Mouse (Mus musculus) brain, embryonic 18.5 days (tissue): Measurements from ENCODE around the gene Dll3.
A peak's percentile ranks its signal among the peaks of the same experiment; 100 is the strongest.

Source experiments
- DNase-seq: peaks from one replicate; pipeline ENCODE4 v3.0.0-alpha.2; 2012; ENCODE audit warnings: low read depth, low spot score

Gene Dll3

DNA sequence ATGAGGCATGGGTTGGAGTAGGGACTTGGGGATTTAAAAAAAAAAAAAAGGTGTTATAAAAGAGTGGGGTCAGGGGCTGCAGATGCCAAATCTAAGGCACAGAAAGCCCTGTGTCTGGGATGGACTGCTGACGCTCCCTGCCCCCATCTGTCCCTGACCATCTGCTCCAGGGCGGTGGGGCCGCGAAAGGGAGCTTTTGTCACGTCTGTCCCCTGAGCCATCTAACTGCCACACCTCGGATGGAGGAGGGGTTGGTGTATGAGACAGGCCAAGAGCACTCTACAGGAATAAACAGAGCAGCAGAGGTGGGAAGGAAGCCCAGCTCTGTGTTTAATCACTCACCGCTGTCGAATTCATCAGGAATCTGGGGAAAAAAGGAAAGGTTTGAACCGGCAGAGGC is 7.7 kb upstream of the Dll3 start:
- no peak for DNase-seq

DNA sequence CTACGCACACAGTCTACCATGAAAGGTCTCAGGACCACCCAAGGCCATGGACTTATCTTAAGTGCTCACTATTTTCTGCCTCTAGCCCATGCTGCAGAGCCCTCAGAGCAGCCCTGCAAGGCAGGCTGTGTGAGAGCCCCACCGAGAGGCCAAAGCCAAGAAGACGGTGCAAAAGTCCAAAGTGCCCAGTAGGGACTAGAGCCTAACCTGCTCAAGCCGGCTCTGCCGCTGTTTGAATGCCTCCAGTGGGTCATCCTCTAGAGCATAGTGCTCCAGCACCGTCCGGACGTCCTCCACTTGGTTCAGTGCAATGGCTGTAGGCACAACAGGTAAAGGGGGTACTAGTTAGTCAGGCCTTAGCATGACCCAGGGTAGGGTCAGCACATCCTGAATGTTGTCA is 4.2 kb upstream of the Dll3 start:
- no peak for DNase-seq

DNA sequence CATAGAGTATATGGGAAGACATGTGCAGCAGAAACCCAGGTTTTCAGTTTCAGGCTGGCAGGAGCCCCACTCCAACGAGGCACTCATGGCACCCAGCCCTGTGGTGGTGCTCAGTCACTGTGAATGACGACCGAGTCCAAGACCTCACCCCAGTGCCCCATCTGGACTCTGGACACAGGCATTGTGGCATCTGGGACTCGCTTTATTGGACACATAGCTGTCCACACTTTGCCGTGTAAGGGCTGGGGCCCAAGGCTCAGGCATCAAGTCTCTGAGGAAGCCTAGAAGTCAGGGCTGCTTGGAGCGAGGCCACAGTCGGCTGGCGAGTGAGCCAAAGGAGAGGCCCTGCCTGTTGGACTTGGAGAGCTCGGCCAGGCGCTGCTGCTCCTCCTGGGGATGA is 3.6 kb upstream of the Dll3 start:
- DNase-seq = no peak

DNA sequence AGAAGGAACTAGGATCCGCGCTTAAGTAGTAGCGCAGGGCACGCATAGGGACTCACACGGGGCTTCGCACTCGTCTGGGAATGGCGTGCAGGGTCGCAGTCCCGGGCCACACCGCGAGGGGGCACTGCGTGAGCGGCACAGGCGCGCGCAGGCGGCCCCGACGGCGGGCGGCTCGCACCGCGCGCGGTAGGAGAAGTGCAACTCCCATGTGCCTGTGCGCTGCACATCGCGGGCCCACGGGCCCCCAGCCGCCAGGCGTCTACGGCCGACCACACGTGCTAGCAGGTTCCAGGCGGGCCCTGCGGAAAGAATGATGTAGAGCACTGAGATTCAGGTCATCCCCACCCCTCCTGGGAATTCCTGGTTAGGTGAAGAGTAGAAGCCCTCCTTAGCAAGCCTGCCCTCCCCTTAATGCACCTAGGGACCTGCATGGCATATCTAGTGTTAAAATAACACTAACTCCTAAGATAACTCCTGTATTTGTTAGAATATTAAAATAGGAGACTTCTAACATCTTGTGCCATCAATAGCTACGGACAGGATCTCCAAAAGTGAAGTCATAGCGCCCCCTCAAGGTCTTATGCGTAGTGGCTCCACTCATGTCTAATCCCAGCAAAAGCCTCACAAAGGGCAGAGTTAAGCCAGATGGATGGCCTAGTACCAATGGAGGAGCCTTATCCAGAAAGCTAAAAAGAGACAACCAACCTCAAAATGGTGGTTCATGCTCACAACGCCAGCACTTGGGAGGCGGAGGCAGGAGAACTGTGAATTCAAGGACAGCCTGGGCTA is 3.0 kb downstream of the Dll3 start:
- no peak for DNase-seq

DNA sequence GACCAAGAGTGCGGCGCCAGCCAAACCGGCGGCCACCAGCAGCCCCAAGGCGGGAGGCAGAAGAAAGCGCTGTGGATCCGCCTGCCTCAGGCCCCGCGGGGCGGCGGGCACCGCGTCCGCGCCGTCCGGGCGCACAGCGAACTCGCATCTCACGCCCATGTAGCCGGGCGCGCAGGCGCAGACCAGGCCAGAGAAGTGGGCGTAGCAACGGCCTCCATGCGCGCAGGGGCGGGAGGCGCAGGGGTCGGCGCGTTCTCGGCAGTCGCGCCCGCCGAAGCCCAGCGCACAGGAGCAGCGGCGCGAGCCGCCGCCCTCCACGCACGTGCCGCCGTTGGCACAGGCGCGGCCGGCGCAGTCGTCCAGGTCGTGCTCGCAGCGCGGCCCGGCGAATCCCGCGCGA is 7.6 kb downstream of the Dll3 start:
- no peak for DNase-seq

DNA sequence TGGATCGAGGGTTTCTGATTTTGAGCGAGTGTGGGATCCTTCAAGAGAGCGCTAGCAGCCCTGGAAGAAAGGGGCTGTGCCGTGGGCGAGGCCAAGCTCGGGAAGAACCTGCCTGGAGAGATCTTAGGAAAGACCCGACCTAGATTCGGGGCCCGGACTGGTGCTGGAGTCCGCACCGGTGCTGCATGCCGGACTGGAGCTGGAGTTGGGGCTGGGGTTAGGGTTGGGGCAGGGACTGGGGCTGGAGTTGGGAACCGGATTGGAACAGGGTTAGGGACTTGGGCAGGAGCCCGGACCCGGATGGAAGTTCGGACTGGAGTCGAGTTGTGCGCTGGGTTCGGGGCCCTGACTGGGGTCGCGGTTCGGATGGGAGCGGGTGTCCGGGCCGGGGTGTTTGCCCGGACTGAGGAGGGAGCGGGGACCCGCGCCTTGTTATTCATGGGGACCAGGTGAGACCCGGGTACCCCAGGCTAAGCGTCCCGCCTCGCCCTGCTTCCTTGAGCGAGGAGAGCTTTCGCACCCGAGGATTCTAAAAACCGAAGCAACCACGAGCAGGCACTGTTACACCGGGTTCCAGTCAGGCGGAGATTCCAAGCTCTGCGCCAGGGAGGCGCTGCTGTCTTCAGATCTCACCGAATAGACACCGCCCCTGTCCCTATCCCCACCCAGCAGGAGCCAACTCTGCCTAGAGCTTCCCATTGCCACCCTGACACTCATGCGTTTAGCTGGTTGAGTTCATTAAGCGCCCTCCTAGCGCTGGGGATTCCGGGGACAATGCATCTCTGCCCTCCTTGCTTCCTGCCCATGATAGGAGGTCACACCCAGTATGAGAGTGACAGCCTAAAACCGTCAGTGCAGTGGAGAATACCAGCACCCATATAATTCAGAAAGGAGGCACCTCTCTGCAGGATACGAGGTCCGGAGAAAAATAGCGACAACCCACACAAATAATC is 11.1 kb downstream of the Dll3 start, which contains the start of gene Selenov:
Gene Selenov (minus strand): TSS at position 549 of the 953 bp plus-strand sequence.
- no peak for DNase-seq

DNA sequence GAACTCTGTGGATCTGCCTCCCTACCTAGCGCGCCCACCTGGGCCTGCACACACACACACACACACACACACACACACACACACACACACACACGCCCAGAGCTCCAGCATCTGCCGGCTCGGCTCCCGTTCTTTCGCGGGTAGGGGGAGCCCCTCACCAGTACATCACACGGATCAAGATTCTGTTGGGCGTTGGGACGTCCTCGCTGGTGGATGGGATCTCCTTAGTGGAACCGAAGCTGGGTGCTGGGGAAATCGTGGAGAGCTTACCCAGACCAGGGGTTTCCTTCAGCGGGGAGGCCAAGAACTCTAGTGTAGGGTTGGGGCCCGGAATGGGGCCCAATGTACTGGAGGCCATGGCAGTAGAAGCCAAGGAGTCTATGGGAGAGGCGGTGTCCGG is 11.9 kb downstream of the Dll3 start:
- DNase-seq = no peak

DNA sequence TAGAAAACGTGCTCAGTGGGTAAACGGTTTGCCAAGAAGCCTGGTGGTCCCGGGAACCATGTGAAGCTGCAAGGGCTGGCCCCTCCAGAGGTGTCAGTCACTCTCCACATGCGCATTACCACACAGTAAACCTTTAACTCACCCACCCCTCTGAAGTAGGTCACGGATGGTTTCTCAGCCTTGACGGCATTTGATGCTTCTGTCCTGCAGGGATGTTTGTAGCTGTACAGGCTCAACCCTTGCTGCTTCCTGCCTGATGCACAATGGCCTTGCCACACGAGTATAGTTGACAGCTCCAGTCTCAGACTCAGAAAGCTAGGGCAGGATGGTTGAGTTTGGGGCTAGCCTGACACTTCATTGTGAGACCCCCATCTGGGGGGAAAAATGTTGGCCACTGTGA is 21.4 kb downstream of the Dll3 start:
- no peak for DNase-seq

DNA sequence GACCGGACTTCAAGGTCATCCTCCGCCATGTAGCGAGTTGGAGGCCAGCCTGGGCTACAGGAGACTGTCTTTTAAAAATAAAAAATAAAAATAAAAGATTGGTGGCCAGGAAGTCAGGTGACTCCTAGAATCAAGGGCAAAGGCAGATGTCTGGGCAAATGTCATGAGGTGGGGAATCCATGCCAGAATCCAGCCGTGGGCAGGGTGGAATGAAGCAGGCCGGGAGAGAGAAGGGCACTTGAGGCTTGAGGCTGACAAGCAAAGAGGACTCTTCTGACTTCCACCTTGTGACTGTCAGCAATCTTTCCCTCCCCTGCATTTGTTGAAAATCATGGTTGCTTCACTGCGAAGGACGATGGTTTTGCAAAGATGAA is 23.8 kb downstream of the Dll3 start:
- no peak for DNase-seq

DNA sequence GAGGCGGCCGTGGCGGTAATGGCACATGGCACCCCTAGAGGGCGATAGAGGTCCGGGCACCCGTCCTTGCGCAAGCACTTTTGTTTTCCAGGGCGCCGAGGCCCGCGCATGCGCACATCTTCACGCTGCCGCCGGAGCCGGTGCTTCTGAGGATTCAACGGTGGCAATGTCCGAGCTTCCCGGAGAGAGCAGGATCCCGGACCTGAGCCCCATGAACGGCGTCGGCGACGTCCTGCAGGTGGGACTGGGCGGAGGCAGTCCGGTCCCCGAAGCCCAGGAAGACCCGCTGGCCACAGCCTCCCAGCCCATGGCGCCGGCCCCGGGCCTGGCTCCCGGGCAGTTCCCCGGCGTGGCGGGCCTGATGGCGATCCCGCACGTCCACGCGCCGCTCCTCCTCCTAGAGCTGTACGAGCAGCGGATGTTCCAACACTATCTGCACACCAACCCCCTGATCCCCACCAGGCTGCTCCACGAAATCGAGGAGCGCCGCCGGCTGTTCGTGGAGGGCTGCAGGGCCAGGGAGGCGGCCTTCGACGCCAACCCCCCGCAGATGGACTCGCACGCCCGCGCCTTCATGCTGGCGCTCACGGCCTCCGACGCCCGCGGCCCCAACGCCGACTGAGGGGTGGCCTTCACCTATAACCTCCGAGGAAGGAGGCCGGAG is 24.3 kb downstream of the Dll3 start, which contains the start of gene Eid2b:
Gene Eid2b (plus strand): TSS at position 125 of the 664 bp plus-strand sequence.
- DNase-seq = peak; percentile 78

DNA sequence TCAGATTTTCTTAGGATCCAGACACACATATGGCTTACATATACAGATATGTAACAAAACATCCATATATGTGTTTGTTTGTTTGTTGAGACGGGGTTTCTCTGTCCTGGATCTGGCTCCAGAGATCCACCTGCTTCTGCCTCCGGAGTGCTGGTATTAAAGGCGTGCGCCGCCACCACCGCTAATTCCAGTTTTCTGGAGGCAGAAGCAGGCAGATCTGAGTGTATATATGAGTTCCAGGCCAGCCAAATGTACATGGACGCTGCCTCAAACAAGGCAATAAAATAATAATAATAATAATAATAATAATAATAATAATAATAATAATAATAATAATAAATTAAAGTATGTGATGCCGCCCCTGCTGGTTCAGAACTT is 24.8 kb downstream of the Dll3 start:
- no peak for DNase-seq

DNA sequence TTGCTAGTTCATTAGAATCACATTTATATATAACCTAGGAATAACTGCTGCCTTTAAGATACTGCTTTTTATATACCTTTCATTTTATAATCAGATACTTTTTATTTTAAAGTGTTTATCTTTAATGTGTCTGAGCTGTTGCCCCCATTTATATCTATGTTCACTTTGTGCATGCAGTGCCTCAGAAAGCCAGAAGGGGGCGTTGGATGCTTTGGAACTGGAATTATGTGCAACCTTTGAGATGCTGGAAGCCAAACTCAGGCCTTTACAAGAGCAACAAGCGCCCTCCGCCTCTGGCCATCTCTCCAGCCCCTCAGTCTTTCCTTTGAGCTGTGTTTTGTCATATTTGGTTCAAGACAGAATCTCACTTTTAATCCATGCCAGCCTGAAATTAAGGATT is 30.3 kb downstream of the Dll3 start:
- DNase-seq = no peak

DNA sequence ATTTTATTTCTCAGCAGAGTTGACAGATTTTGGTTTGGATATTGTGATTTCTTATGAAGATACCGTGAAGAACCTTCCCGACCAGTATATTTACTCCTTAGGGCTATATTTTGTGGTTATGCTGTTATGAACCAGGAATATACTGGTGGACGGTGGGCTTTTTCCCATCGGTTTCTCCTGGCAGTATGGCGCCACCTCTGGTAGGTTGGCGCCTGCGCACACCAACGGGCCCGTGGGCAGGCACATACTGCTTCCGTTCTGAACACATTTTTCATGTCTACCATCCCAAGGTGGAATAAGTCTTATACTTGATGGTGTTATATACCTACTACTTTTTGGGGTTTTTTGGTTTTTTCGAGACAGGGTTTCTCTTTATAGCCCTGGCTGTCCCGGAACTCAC is 32.7 kb downstream of the Dll3 start:
- no peak for DNase-seq

DNA sequence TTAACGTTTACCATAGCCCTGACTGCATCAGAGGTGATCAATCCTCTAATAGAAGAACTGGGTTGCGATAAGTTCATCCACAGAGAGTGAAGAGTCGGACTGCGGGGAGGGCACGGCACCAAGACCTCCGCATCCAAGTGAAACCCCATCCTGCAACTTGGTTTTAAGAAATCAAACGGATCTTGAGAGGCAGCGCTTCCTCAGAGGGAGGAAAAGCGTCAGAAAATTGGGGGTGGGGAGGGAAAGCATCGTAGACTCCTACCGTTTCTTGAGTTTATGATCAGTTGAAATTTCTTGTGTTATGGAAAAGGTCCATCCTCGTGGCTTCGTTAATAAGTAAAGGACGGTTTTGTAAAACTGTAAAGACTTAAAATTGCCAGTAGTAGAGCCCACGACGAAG is 33.5 kb downstream of the Dll3 start:
- no peak for DNase-seq

DNA sequence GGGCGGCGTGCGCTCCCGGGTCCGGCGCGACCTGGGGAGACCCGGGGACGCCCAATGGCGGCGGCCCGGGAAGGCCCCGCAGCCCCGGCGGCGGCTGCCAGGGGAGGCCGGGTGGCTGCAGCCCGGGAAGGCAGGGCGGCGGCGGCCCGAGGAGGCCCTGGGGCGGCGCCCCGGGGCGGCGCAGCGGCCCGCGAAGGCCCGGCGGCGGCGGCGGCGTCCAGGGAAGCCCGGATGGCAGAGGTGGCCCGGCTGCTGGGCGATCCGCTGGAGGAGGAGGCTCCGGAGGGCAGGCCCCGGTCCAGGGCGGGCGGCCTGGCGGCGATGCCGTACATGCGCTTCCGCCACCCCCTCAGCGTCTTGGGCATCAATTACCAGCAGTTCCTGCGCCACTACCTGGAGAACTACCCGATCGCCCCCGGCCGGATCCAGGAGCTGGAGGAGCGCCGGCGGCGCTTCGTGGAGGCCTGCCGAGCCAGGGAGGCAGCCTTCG is 34.0 kb downstream of the Dll3 start:
- no peak for DNase-seq

DNA sequence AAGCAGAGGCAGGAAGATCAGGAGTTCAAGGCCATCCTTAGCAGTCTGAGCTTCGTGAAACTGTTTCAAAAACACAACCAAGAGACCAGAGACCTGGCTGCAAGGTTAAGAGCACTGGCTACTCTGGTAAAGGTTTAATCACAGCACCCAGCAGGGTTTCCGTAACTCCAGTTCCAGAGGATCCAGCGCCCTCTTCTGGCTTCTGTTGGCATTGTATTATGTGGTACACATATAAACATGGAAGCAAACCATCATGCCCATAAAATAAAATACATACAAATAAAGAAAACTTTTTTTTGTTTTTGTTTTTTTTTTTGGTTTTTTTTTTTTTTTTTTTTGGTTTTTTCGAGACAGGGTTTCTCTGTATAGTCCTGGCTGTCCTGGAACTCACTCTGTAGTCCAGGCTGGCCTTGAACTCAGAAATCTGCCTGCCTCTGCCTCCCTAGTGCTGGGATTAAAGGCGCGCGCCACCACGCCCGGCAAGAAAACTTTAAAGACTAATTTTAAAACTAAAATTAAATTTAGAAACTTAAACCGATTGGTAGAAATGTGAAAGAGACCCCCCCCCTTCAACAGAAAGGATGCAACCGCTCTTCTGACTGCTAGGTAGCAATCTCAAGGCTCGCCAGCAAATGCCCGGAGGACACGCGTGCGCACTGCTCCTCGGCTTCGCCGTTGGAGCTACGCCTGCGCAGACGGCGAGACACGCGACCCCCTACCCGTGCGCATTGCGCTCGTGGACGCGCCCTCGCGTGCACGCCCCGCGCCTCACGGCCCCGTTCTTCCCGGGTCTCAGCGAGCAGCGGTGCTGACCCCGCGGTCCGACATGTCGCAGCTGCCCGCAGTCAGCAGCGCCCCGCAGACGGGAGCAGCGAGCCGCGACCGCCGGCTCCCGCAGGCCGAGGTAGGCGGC is 34.7 kb downstream of the Dll3 start, which contains the start of gene Eid2:
Gene Eid2 (plus strand): TSS at position 753 of the 913 bp plus-strand sequence.
- DNase-seq = peak; percentile 82

DNA sequence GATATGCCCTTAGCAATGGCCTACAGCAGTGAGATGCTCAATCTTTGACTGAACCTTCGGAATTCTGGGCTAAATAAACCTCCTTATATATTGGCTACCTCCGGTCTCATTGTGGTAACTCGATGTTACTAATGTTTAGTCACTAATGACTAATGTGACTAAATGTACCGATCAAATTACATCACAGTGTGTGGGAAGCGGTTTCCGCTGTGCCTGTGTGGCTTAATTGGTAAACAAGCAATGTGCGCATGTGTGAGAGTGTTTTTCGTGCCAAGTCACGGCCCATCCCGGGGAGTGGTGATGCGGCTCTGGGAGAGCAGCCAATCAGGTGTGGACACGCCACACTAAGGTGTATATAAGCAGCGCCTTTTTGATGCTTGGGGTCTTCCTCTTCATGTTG is 36.6 kb downstream of the Dll3 start:
- DNase-seq = no peak

DNA sequence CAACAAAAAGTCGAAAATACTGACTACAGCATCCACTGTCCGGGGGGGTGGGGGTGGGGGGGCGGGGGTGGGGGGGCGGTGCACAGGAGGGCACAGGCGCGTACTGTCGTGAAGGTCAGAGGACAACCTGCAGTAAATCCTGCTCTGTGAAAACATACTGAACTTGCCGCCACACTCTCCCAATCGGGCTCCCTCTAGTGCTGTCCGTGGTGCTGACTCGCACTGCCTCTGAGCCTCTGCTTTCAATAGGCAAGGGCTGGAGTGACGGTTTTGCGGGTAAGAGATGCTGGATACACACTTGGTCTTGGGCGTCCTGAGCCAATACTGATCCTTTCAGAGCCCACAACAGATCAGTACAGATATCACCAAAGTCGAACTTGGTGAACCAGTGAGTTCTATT is 38.3 kb downstream of the Dll3 start:
- no peak for DNase-seq

DNA sequence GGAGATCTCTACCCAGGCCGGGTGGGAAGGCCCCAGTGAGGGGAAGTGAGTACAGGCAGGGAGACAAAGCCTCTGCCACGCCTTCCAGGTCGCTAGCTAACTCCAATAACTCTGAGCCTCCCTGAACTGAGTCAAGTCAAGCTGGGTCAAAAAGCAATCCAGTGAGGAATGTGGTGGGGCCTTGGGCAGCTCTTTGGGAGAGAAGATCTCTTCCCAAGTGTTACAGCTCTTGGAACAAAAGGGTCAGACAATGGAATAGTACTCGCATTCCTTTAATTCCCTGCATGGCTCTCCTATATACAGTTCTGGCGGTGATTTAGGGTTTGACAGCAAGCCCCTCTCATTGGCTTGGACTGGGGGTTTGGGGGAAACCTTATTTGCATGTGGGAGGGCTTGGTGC is 39.2 kb downstream of the Dll3 start:
- no peak for DNase-seq

DNA sequence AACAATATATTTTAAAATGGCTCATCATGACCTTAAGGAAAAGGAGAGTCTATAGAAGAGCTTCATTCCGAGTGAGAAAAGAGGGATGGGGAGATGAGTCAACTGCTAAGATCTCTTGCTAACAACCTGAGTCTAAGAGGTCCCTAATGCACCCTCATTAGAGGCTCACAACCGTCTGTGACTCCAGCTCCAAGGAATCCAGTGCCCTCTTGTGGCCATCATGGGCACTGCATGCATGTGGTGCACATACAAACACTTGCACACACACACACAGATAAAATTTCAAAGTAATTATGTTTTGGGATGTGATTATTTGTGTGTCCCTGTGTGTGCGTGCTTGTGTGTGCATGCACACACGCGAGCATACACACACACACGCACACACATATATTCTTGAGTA is 46.6 kb downstream of the Dll3 start:
- no peak for DNase-seq

DNA sequence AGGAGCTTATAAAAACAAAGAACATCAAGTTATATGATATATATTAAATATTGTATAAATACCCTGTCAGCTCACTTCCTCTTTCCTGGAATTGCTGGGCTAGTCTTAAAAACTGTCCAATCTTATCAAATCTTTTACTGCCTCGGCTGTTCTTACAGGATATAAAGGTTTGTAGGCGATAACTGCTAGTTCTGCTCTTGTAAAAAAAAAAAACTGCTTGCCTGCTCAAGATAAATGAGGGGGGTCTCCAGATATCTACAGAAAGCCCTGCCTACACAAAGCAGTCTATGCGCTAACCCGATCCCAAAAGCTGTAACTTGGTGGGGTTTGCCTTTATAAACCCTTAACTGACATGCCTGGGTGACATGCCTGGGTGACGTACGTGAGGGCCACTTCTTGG is 47.4 kb downstream of the Dll3 start:
- no peak for DNase-seq
